Mouse (Mus musculus) ES-Bruce4 (cell line): ENCODE measurements around the gene Trim40. TPM values are rescaled to one million over a fixed set of nuclear protein-coding genes. Genes with fewer than 3 reads are reported as not detected.

Source experiments
- H3K27ac ChIP-seq: 2 replicates; pipeline ENCODE4 v1.5.1; 2012; ENCODE audit warnings: low read length, inconsistent platforms; ENCODE audit not compliant: insufficient read depth
- H3K27me3 ChIP-seq: 2 replicates; pipeline ENCODE4 v1.6.1; 2012; ENCODE audit warnings: mild to moderate bottlenecking, low read length, inconsistent platforms; ENCODE audit not compliant: control insufficient read depth, poor library complexity, insufficient read depth, severe bottlenecking
- H3K36me3 ChIP-seq: 2 replicates; pipeline ENCODE4 v1.6.1; 2012; ENCODE audit warnings: inconsistent platforms, mild to moderate bottlenecking, low read length, moderate library complexity; ENCODE audit not compliant: control insufficient read depth, poor library complexity, insufficient read depth, severe bottlenecking
- H3K4me1 ChIP-seq: one replicate; pipeline ENCODE4 v1.8.1; 2011; ENCODE audit warnings: low read length; ENCODE audit not compliant: control insufficient read depth, insufficient read depth
- H3K4me3 ChIP-seq: 2 replicates; pipeline ENCODE4 v1.5.1; 2011; ENCODE audit warnings: low read depth, mild to moderate bottlenecking, low read length
- H3K9ac ChIP-seq: 2 replicates; pipeline ENCODE4 v1.6.1; 2012; ENCODE audit warnings: low read depth, mild to moderate bottlenecking, inconsistent platforms; ENCODE audit not compliant: poor library complexity, severe bottlenecking
- H3K9me3 ChIP-seq: replicated peaks from 2 replicates; pipeline ENCODE4 v1.6.1; 2012; ENCODE audit warnings: mild to moderate bottlenecking, low read length, inconsistent platforms; ENCODE audit not compliant: control insufficient read depth, poor library complexity, insufficient read depth, severe bottlenecking
- CTCF ChIP-seq: IDR thresholded peaks from one replicate; pipeline ENCODE4 v1.8.1; 2011; ENCODE audit warnings: low read depth, low read length
- EP300 ChIP-seq: IDR thresholded peaks from 2 replicates; pipeline ENCODE4 v1.6.1; 2011; ENCODE audit warnings: low read depth, low read length; ENCODE audit not compliant: insufficient read depth
- POLR2A ChIP-seq: IDR thresholded peaks from one replicate; pipeline ENCODE4 v1.8.1; 2011; ENCODE audit warnings: low read length; ENCODE audit not compliant: insufficient read depth
- polyA plus RNA-seq: library from polyadenylated mRNA; stranded (reverse); fragments of >200 nt; gene quantifications from 2 replicates; pipeline ENCODE4 v1.2.4, GENCODE M21; 2011; ENCODE audit warnings: low read depth; ENCODE audit not compliant: missing spikeins, insufficient read depth, insufficient read length

The Trim40 gene
- polyA plus RNA-seq, 1 experiment = not detected

GRCm38 (mm10) chr17:36840961-36841445 is 48.9 kb downstream of the Trim40 start:
- Histone ChIP-seq H3K9me3 (no peaks in the 10 kb centered on the region), H3K4me1 (peaks cover 7% of the 10 kb centered on the region)

GRCm38 (mm10) chr17:36839931-36840330 is 50.0 kb downstream of the Trim40 start:
- TF ChIP-seq POLR2A = no peak
- H3K9ac ChIP-seq = no peak overlapping the region

More at GRCm38 (mm10) chr17:36840961-36841445, 48.9 kb downstream of the Trim40 start:
- Histone ChIP-seq H3K27me3 (no peaks in the 10 kb centered on the region), H3K36me3 (no peaks in the 10 kb centered on the region), H3K4me3 (no peak overlapping the region), H3K9ac (no peak overlapping the region), H3K27ac (no peak overlapping the region)
- no peak for TF ChIP-seq CTCF
- TF ChIP-seq EP300 = no peak
- no peak for TF ChIP-seq POLR2A

GRCm38 (mm10) chr17:36839001-36839400 is 50.9 kb downstream of the Trim40 start:
- Histone ChIP-seq H3K9me3 (no peaks in the 10 kb centered on the region), H3K9ac (no peak overlapping the region), H3K27ac (no peak overlapping the region), H3K36me3 (no peaks in the 10 kb centered on the region), H3K4me1 (peaks cover 2% of the 10 kb centered on the region), H3K27me3 (no peaks in the 10 kb centered on the region), H3K4me3 (no peak overlapping the region)
- TF ChIP-seq EP300 (no peak), CTCF (no peak), POLR2A (no peak)

More at GRCm38 (mm10) chr17:36839931-36840330, 50.0 kb downstream of the Trim40 start:
- Histone ChIP-seq H3K27ac (0 out of 2 replicates have a peak overlapping the region, but pooled peaks have one; percentile 30), H3K9me3 (no peaks in the 10 kb centered on the region), H3K4me1 (peaks cover 2% of the 10 kb centered on the region), H3K36me3 (no peaks in the 10 kb centered on the region), H3K4me3 (no peak overlapping the region), H3K27me3 (no peaks in the 10 kb centered on the region)

GRCm38 (mm10) chr17:36836874-36837647 is 52.9 kb downstream of the Trim40 start, which contains the start of gene Trim26:
TSS of gene Trim26 (plus strand) at chr17:36837134.
- H3K27ac ChIP-seq = peak within 1 kb of the TSS; percentile 29; the same call in 1 of the 2 replicates
- no peaks in the 10 kb centered on the region for H3K4me1 ChIP-seq
- H3K27me3 ChIP-seq = no peaks in the 10 kb centered on the region
- H3K4me3 ChIP-seq = peak within 1 kb of the TSS; percentile 82
- no peaks in the 10 kb centered on the region for H3K9me3 ChIP-seq
- TF ChIP-seq EP300 = 0 out of 2 replicates have a peak, but pooled peaks have one; percentile 16
- TF ChIP-seq POLR2A = peak; percentile 35
- TF ChIP-seq CTCF = no peak
- H3K36me3 ChIP-seq = no peaks in the 10 kb centered on the region
- H3K9ac ChIP-seq = peak within 1 kb of the TSS; percentile 90

- H3K9ac ChIP-seq = 0 out of 2 replicates have a peak overlapping the region, but pooled peaks have one; percentile 47
- no peaks in the 10 kb centered on the region for H3K27me3 ChIP-seq
- peak overlapping the region; percentile 29; the same call in 1 of the 2 replicates for H3K27ac ChIP-seq
- H3K9me3 ChIP-seq = no peaks in the 10 kb centered on the region
- no peak for TF ChIP-seq CTCF
- TF ChIP-seq POLR2A = no peak
- TF ChIP-seq EP300 = no peak
- H3K36me3 ChIP-seq = no peaks in the 10 kb centered on the region
- peak overlapping the region; percentile 14; the same call in 1 of the 2 replicates for H3K4me3 ChIP-seq
- H3K4me1 ChIP-seq = no peaks in the 10 kb centered on the region
These were observed 53.5 kb downstream of the Trim40 start for GRCm38 (mm10) chr17:36836427-36836812.
